13 mouse cellular contexts compared by ENCODE assay signal in the genomic region with DNA sequence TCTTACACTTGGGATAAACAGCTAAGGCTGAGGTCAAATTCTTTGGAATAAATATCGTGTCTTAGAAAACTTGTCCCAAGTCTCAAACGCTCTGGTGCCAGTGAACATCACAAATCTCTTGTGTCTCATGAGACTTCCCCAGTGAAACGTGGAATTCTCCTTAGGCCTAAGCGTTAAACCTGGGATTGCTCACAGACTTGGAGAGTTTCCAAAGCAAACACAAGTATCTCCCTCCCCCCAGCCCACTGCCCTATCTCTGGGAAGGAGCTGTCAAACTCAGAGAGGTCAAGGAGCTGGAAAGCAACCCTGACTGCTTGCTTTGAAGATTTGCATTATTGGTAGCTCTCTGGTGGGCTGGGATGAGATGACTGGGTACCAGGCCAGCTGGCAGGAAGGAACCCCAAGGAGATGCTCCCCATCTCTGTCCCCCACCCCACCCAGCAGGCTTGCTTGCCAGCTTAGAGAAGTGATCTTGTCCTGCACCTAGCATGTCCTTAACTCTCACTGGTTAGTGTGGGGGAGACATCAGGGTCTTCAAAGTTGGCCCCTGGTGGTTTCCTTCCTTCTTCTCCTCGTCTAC.
A peak's percentile ranks its signal among the peaks of the same experiment; 100 is the strongest.
DNase-seq lines count a peak whose midpoint lies in the region; ATAC-seq lines count a peak whose summit lies in the region.
"Had no signal": no experiment of that assay in that cellular context is flagged by ENCODE, and none has a peak within 500 bp of the region (broad histone marks: within the 10 kb centered on the region; RNA-seq: fewer than 3 reads in every experiment).

No protein-coding gene starts in this region.

- H3K36me3 ChIP-seq in kidney, embryonic 14.5 days (ENCODE audit: control insufficient read depth, insufficient read depth, low read length) = no peaks in the 10 kb centered on the region
- H3K36me3 ChIP-seq in stomach, embryonic 14.5 days (ENCODE audit: control insufficient read depth, insufficient read depth, low read length) = no peaks in the 10 kb centered on the region
- H3K36me3 ChIP-seq: embryonic facial prominence, embryonic 12.5 days; limb, embryonic 12.5 days; neural tube, embryonic 12.5 days had no signal

- peaks cover 26% of the 10 kb centered on the region for H3K4me1 ChIP-seq in kidney, embryonic 14.5 days (ENCODE audit: control insufficient read depth, insufficient read depth, low read length)
- peaks cover 34% of the 10 kb centered on the region for H3K4me1 ChIP-seq in stomach, embryonic 14.5 days (ENCODE audit: control insufficient read depth, insufficient read depth, low read length)

- ATAC-seq in kidney, embryonic 14.5 days (ENCODE audit: low FRiP score, low TSS enrichment) = 0 out of 2 replicates have a peak, but pooled peaks have one; percentile 24
- peak; percentile 55; the same call in 1 of the 2 replicates for ATAC-seq in stomach, embryonic 14.5 days (ENCODE audit: insufficient number of reproducible peaks, insufficient read depth, low FRiP score, low read depth)

- H3K27ac ChIP-seq in kidney, embryonic 14.5 days (ENCODE audit: low read depth, low read length) = peak overlapping the region; percentile 14; the same call in 1 of the 2 replicates
- 0 out of 2 replicates have a peak overlapping the region, but pooled peaks have one; percentile 15 for H3K27ac ChIP-seq in stomach, embryonic 14.5 days (ENCODE audit: low read length)
- H3K27ac ChIP-seq: embryonic facial prominence, embryonic 12.5 days; limb, embryonic 12.5 days; neural tube, embryonic 12.5 days had no signal

- peak; percentile 51 for DNase-seq in embryo, embryonic 11 days
- DNase-seq in embryo, embryonic 9.5 days (ENCODE audit: extremely low spot score) = no peak
- DNase-seq in kidney, adult 9 months = no peak
- DNase-seq in NIH3T3 (ENCODE audit: low read depth) = peak; percentile 55
- DNase-seq in layer of hippocampus, postnatal 36 days = no peak
- DNase-seq: cerebellum, adult 9-11 months; right cerebral cortex, postnatal 4 days; thymus, postnatal 4 days had no signal

- H3K4me3 ChIP-seq in kidney, embryonic 14.5 days (ENCODE audit: low read length) = no peak overlapping the region
- no peak overlapping the region for H3K4me3 ChIP-seq in stomach, embryonic 14.5 days (ENCODE audit: low read depth, low read length)
- H3K4me3 ChIP-seq: embryonic facial prominence, embryonic 12.5 days; limb, embryonic 12.5 days; neural tube, embryonic 12.5 days had no signal

- H3K27me3 ChIP-seq in kidney, embryonic 14.5 days (ENCODE audit: control insufficient read depth, insufficient read depth, low read length) = no peaks in the 10 kb centered on the region
- no peaks in the 10 kb centered on the region for H3K27me3 ChIP-seq in stomach, embryonic 14.5 days (ENCODE audit: control insufficient read depth, insufficient read depth, low read length)
- H3K27me3 ChIP-seq: embryonic facial prominence, embryonic 12.5 days; limb, embryonic 12.5 days; neural tube, embryonic 12.5 days had no signal

- no peaks in the 10 kb centered on the region for H3K9me3 ChIP-seq in kidney, embryonic 14.5 days (ENCODE audit: control insufficient read depth, low read length)
- H3K9me3 ChIP-seq in stomach, embryonic 14.5 days (ENCODE audit: control insufficient read depth, low read depth, low read length) = no peaks in the 10 kb centered on the region
- H3K9me3 ChIP-seq: embryonic facial prominence, embryonic 12.5 days; limb, embryonic 12.5 days; neural tube, embryonic 12.5 days had no signal

- no peak overlapping the region for H3K9ac ChIP-seq in kidney, embryonic 14.5 days (ENCODE audit: low read depth, low read length)
- no peak overlapping the region for H3K9ac ChIP-seq in stomach, embryonic 14.5 days (replicated peaks; ENCODE audit: low read depth, low read length)
- H3K9ac ChIP-seq: embryonic facial prominence, embryonic 12.5 days; limb, embryonic 12.5 days; neural tube, embryonic 12.5 days had no signal

- WGBS in kidney, embryonic 14.5 days = 22% methylated on average over 5 of the region's 5 CpGs
- 18% methylated on average over 5 of the region's 5 CpGs for WGBS in stomach, embryonic 14.5 days

- H3K4me2 ChIP-seq in kidney, embryonic 14.5 days (replicated peaks; ENCODE audit: low read depth, low read length) = no peak overlapping the region
- no peak overlapping the region for H3K4me2 ChIP-seq in stomach, embryonic 14.5 days (replicated peaks; ENCODE audit: low read depth, low read length)
- H3K4me2 ChIP-seq: embryonic facial prominence, embryonic 12.5 days; limb, embryonic 12.5 days; neural tube, embryonic 12.5 days had no signal

Comparison
In these comparisons a context has a peak if more than half of its experiments do, and no peak if none do; other contexts are left out.
1. DNase-seq: peak in embryo, embryonic 11 days (single experiment) and NIH3T3 (single experiment); none in embryo, embryonic 9.5 days (single experiment), kidney, adult 9 months (single experiment) and layer of hippocampus, postnatal 36 days (0 of 2).